Mouse (Mus musculus) inflammation-experienced regulatory T-cells, adult 6 months (primary cell): ENCODE measurements at regions not wholly inside any gene's neighbourhood (a gene's known extent, or its start where the extent isn't known, plus 50 kb on each side); places are given as distances from the start of the nearest gene placed in this dataset.
"Not testable (repeated sequence)": the region's sequence is repeated elsewhere in the genome, so short reads cannot be mapped to it uniquely, and the experiment has no call there.

Experiments used
- ATAC-seq: one replicate; pipeline ENCODE4 v1.8.0; 2017

DNA sequence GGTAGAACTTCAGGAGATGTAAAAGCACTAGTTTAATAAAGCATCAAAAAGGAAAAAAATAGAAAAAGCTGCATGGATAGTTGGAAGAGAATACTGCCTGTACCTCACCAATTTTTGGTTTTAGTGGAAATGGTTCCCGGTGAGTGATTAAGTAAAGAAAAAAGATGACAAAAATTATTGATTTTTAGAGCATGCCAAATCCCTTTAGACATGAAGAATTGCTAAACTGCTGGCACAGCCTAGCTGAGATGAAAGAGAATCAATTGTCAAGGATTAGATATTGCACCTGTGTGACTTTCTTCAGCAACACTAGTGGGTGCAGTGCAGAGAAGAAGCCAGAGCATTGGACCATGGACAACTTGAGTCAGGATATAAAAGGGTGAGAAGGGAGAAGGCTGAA lies 348.7 kb upstream of the Cpeb2 start:
- no peak for ATAC-seq

DNA sequence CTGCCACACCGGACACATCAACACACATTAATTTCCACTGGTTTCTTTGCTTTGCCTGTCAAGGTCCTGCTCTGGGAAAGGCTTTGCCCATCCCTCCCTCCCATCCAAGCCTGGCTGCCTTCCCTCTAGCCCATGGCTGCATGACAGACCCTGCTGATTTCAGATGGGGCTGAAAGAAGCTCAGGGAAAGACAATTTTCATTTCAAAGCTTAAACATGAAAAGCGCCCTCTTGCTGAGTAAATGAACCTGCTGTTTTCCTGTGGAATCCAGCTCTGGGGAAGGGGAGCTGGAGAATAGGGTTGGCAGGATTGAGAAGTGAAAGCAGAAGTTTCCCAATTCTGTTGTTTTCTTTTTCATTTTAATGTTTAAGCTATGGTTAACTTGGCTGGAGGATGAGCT lies 341.1 kb upstream of the Cpeb2 start:
- ATAC-seq = no peak

DNA sequence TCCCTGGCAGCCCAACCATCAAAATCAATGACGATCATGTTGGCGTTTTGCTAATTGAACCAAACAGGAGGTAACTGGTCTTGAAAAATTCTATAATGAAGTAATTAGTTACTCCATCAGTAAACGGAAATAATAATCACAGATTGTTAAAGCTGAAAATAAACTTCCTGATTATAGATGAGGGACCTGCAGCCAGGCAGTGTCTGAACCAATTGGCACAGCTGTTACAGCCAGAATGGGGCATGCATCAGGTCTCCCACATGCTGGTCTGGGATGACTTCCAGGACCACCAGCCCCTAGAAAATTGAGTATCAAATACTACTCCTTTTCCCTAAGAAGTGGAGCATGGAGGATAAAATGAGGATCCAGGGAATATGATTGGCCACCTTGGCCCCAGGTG lies 326.8 kb upstream of the Cpeb2 start:
- ATAC-seq = no peak

DNA sequence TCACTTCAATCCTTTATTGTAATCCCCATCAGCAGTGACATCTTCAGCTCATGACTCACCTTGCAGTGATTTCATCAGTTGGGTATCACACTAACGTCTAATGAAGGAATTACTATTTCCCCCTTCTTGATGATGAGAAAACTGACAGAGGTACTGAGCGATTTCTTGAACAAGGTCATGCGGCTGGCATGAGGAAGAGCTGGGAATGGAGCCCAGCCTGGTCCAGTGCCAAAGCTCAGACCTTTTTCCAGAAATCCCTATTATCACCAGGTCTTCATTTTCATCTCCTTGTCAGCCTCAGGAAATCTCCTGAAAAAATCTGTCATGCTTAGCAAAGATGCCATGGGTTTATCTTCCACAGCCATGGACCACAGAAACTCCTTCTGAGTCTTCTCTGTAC lies 313.6 kb upstream of the Cpeb2 start:
- no peak for ATAC-seq

DNA sequence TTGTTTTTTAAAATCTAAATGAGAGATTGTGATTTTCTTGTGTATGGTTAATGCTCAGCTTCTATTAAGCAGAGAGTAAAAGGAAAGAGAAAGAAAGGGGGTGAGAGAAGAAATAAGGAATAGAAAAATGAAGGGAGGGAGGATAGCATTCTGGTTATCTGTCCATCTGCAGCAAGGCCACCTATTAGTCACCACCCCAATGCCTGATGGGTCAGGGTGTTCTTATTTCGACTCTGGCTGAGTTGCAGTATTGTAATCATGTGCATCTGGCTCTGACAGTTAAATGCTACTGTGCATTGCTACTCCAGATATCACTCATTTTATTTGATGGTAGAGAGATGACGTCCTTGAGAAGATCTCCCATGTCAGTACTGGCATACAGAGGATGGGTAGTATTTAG lies 300.9 kb upstream of the Cpeb2 start:
- no peak for ATAC-seq

DNA sequence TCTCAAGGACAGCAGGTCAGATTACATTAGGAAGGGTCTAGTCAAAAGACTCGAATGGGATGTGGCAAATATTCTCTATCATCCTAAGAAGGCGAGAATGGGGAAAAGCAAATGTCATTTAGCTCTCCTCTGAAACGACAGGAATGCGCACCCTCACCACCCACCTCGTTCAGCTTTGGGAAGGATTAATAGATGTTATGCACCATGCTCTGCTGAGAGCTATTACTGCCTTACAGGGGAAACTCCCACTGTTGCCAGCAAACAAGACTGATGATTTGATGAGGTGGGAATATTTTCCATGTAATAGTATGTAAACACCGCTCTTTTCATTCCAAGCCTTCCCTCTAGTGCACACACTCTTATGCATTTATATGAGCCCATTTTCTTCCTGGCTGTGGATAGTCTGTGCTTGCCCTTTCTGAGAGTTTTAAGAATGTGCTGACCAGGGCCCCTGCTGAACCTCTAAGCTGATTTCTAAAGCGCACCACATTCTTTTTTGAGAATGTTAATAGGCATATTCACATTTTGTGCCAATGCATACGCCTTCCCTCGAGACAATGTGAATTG lies 273.6 kb upstream of the Cpeb2 start:
- no peak for ATAC-seq

DNA sequence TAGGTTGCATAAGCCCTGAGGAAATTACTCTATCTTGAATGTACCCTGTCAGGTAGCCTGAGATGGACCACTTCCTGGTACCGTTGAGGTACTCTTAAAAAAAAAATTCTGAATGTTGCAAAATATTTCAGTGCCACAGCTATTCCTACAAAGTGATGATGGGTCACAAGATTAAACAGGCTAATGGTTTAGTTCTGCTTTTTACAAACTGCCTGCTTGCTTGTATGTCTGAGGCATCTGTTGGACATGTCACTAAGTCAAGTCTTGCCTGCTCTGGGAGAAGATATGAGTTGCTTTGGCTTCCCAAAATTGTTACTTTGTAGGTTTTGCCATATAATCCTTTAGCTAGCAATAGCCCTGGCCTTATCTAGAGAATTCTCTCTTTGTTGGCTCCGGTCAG lies 266.0 kb upstream of the Cpeb2 start:
- not testable (repeated sequence) for ATAC-seq

DNA sequence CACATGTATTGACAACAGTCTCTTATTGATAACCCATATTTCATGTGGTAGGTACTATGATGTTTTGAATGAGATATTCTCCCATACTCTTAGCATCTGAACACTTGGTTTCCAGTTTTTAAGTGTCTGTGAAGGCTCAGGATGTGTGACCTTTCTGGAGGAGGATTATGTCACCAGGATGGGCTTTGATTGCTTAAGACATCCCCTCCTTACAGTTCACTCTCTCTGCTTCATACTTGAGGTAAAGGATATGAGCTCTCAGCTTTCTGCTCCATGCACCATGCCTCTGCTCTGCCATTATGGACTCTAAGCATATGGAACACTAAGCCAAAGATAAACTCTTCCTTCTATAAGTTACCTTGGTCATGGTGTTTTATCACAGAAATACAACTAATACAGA lies 263.8 kb upstream of the Cpeb2 start:
- no peak for ATAC-seq

DNA sequence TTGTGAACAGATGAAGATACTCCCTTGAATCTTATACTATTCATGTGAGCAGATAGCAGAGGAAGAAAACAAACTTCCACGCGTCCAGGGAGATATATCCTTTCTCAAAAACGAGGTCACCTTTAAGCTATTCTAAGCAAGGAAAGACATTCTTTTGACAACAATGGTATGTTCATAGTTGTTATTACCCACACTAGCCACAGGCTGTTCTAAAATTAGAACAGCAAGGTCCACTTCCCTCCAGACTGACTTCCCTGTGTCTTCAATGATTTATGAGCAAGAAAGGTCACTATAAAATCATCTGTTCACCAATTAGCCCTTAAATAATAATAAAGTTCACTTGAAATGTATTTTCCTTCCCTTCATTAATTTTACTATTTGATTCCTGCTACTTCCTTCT lies 263.3 kb upstream of the Cpeb2 start:
- ATAC-seq = no peak

DNA sequence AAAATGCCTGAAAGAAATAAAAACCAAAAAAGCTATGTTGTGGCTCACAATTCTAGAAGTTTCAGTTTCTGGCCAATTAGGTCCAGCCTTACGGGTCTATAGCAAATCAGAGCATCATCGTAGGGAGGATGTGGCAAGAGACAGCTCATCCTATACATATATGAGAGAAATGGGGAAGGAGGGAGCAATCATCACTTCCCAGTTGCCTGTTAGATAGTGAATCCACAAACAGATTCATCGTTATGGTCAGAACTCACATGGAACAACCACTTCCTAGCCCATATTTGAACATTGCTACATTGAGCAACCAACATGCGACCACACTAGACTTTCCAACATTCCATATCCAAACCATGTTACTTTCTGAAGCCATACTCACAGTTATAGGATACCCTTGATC lies 255.9 kb upstream of the Cpeb2 start:
- no peak for ATAC-seq

DNA sequence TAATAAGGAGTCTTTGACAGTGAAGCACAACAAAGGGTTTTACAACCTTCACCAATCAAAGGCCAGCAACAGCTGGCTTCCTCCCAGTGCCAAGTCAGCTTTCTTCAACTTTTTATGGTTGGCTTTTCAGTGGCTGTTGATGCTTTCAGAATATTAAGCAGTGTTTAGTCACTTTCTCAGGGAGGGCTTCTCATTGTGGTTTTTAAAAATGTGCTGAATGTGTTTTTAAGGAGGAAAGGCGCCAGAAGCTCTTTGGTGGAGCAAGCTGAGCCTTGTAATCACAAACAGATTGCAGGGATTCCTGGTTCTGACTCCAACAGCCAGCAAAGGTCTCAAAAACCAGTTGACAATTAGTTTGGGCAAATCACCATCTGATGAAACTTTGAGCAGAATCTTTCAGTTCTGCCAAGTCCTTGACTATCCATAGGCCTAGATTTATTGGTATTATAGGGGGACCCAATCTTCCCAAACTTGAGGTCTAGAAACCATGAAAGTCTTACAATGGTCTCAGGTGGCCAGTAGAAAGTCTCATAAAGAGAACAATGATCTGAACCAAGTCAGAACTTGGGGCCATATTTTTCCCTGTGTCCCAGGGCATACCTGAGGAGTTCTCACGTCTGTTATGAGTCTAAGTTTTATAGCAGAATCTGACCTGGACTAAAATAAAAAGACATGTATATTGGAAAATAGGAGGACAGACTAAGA lies 251.9 kb upstream of the Cpeb2 start:
- no peak for ATAC-seq

DNA sequence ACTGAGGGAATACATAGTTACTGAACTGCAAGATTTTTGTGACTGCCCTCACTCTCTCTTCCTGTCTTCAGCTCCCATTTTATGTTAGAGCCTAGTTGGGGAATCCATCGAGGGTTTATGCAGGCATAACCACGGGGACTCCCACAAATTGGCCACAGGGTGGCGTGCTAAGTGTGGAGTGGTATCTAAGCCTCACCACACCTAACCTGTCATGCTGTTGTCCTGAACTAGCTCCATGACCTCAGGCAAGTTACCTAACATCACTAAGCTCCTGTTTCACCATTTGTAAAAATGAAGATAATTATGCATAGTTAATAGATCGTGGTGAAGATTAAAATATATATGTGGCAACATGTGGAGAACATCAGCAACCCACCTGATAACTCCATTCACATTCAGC lies 246.8 kb upstream of the Cpeb2 start:
- no peak for ATAC-seq

DNA sequence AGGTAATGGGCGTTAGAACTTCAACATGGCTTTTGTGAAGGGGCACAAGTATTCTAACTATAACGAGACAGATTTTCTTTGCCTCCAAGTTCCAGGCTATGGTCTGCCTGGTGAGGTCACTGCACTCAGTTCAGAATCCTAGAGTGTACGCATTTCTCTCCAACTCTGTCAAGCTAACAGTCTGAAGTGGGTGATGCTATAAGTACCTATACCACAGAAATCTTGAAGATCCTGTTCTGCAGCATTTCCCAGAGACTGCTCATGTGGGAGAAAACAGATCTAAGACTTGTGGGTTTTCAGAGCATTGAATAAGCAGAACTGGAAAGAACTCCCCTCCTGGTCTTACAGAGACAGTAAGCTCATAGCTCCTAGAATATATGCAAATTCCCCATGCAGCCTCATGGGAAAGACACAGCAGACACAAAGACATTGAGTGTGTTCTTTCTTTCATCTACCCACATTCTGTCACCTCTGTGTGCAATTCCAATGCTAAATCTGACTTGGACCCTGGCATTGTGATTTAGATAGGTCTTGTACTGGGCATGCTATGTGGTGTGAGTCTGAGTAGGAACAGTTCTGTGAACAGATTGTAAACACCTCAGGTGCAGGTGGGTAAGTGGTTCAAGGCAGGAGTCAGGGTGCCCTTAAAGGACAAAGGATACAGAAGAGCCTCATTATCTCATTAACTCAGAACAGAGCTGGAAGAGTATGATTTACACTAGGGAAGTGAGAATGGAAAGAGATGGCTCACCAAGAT lies 245.1 kb upstream of the Cpeb2 start:
- ATAC-seq = no peak

DNA sequence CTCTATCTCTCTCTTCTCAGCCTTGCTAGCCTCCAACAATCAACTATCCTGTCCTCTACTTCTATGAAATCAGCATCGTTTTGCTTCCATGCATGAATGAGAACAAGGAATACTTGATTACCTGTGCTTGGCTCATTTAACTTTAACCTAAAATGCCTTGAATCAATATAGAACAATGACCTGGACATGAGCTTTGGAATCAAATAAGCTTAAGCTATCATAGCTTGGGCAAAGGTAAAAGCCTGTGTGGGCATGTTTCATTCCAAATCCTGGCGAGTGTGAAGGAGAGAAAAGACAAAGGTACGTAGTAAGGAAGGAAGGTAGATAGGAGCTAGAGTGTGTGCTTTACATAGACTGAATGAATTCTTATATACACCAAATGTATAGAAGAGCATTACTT lies 243.7 kb upstream of the Cpeb2 start:
- ATAC-seq = no peak

DNA sequence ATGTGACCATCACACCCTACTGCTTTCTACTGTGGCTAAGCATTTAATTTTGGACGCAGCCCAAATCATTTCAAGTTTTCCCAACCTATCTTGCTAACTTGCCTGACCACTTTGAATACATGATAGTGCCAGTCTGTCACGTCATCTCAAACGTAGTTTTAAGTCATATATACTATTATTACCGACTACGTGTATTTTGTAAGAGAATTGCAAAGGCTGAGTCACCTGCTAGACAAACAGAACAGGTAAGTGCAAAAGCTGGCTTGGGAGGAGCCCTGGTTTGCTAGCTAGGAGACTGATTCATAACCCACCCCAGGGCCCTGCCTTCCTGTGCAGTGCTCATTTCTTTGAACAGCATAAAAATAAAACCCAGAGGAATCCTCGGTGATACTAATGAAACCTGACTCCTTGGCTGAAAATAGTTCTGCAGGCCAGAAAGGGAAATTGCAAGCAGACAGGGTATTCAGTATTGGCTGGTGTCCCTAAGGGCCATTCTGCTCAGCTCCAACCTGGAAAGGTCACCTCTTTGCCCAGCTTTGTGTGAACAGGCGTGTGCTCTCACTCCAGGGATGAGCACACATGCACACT lies 208.9 kb upstream of the Cpeb2 start:
- ATAC-seq = no peak

DNA sequence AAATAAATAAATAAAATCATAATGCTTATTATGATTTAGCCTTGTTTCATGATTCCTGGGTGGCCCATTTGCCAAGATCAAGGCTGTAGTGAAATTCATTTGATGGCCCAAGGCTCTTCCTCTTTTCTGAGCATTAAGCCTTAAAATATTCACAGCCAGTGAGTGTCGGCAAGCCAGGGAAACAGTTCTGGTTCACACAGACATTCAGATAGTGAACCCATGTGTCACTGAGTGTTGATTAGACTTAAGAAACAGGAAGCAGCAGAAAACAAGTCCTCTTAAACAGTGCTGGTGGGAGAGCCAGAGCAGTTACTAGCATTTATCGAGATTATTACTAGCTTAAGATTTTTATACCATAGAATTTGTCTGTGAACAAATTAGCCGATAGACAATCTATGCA lies 201.7 kb upstream of the Cpeb2 start:
- no peak for ATAC-seq

DNA sequence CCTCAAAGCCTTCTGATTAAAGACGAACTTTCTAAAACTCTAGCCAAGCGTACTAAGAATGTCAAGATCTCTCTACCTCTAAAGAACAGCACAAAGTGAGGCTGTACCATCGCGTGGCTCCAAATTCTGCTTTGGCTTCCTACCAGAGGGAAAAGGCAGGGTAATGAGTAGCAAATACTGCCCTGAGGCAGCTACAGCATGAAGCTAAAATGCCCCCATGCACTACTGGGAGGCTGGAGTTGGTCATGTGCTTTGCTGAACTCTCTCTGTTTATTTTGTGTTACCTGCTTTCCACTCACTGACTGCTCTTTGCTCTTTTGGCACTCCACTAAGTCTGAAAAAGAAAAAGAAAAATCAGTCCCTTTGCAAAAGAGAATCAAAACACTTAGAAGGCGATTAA lies 201.1 kb upstream of the Cpeb2 start:
- no peak for ATAC-seq

DNA sequence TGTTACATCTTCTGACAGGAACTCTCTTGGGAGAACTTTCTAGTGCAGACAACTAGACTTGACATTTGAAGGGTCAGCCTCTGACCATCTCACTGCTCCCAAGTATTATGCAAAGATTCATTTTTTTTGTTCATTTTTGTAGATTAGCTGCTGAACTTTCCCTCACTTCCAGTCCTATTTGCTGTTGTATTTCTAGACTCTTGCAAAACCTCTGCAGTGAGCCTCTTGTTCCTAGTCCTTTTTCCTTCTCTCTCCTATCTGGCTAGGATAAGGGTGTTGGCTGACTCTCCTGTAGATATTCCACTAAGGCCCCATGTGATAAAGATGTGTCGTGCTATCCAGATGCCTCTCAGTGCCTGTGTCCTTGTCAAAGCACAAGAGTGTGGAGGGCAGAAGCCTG lies 198.5 kb upstream of the Cpeb2 start:
- no peak for ATAC-seq

DNA sequence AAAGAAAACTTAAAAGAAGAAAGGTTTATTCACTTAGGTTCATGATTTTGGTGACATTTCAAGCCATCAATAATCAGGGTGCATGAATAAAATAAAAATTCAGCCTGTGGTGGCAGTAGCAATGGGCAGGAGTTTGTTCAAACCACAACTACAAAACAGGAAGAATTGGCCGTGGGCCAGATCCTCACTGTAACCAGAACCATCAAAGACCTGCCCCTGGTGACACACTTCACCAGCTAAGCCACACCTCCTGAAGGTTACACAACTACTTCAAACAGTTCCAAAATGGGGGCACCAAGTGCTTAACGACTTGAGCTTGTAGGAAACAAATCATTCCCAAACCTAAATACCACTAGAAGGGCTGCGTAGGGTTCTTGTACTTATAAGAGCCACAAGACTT lies 195.4 kb upstream of the Cpeb2 start:
- no peak for ATAC-seq

DNA sequence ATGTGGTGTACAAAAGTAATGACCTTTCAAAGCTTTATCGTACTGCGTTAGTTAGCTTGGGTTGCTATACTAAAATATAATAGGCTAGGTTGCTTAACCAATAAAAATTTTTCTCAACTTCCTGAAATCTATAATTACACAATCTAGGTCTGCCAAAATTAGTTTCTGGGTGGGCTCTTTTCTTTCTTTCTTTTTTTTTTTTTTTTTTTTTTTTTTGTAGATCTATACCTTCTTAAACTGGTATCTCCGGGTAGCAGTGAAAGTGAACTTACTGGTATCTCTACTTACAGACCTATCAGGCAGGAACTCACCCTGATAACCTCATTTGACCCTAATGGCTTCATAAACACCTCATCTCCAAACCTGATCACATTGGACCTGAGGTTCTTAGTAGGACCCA lies 193.4 kb upstream of the Cpeb2 start:
- no peak for ATAC-seq

DNA sequence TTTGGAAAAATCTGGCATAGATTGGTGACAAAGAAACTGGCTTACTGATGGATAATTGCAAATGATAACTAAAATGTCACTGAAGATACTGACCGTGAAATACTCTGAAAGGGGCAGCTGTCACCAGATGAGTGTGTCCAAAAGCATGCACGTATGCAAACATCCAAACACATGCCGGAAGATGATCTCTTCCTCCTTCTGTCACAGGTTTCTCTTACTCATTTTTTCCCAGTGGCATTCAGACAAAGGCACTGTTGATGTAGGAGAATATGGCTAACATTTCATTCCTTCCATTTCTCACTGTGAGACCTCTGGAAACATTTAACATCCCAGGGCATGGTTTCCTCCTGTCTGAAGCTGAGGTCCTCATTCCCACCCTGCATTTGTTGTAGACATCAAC lies 190.4 kb upstream of the Cpeb2 start:
- ATAC-seq = no peak

DNA sequence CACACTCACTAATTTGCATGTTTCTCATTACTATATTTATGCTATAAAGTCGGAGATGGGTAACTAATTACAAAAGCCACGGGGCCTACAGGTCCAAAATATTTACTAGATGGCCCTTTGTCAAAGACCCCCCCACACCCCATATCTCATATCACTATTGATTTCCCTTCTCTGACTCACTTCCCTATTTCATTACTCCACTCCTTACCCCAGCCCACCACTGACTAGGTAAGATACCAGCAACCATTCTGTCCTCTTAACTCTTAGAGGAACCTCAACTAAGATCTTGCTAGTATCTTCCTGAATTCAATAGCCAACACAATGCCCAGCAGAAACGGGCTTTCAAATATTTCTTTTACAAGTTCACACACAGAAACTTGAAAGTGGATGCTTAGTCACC lies 187.1 kb upstream of the Cpeb2 start:
- no peak for ATAC-seq

DNA sequence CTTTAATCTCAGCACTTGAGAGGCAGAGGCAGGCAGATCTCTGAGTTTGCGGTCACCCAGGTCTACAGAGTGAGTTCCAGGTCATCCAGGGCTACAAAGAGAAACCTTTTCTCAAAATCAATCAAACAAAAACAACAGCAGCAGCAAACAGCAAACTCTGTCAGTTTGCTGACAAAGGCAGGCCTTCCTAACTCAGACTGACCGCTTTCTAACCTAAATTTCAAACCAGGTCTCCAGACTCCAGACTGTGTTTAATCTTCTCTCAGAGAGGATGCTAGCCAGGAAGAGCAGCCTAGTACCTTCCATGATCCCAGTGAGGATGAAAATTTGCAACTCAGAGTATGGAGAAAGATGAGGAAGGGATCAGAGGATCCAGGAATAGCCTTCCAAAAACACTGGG lies 185.7 kb upstream of the Cpeb2 start:
- ATAC-seq = no peak
